Mouse (Mus musculus): ENCODE results near the gene Gpc6.

Gene Gpc6

DNA sequence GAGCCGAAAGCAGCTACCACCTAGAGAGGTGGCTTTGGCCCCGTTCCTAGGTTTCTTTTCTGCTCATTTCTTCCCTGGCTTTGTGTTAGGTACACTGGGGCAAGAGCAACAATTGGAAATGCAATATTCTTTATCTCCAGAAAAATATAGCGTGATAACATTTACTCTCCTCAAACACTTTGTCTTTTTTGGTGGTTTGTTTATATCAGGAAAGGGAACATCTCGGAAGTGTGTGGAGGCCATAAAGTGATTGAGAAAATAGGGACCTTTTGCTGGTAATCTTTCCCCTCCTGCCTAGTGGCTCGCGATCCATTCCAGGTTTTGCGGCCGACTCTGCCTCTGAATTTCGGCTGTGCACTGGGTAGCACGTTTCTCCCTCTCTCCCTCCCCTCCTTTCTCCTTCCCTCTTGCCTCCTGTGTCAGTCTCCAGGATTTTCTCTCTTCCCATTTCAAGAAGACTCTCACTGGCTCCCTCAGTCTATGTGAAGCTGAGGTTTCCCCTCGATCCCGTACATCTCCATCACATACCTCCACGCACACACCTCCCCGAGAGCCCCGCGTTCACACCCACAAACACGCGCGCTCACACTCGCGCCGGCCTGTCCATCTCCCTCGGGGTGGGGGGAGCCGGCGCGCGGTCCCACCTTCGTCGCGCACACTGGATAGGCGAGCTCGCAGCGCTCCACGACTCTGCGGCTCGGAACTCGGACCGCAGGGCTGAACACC lies at the start of gene Gpc6:
Gene Gpc6 (plus strand): TSS at position 440 of the 726 bp plus-strand sequence.
- DNase-seq, result peak; percentile 60

DNA sequence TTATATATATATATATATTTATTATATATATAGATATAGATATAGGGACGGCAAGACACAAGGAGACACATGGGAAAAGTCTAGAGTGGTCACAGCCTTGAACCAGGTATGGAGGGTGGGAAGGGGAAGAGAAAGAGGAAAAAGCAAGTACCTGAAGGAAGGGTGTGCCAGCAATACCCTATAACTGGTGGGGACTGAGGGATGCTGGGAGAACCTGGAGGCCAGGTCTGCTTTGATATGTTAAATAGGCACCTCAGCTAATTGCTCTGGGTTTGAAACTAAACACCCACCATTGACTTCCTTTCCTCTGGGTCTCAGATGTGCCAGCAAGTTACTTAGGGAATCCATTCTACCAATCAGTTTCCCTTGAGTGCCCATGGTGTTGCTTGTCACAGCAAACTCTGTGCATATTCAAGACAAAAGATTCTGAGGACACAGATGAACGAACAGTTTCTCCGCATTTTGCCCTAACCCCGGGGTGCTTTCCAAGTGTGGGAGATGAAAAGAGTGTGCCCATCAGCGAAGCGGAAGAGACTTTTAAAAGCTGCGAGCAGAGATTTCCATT lies 42.6 kb upstream of the Gpc6 start:
- no peak for DNase-seq

DNA sequence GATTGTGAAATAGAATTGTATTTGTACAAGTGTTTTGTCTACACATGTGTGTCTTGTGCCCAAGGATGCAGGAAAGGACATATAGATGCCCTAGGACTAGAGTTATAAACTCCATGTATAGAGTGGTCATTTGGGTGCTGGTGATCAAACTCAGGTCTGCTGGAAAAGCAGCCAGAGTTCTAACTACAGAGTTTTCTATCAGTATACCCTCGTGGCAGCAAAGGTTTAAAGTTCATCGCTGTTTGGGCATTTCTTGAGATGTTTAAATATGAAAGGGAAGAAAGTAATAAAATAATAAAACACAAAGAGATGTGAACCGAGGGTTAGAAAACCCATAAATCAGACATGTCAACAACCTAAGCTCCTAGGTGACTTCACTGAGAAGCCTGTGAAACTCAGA lies 30.8 kb upstream of the Gpc6 start:
- DNase-seq, result no peak

DNA sequence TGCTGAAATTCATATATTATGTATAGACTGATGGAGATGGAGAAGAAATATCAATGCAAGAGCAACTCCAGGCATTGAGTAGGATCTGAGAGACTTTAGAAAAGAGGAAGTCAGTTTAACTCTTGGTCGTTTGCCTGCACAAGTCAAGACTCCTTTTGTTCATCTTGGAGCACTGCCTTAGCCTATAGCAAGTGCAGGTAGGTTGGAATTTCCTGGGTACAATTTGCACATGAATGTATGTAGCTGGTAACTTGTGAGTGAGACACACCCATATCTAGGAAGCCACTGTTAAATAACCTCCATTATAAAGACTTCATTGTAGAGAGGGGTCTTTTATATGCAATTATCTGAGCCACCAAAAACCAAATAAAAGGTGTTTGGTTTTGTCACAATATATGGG lies 27.1 kb upstream of the Gpc6 start:
- DNase-seq, result no peak

DNA sequence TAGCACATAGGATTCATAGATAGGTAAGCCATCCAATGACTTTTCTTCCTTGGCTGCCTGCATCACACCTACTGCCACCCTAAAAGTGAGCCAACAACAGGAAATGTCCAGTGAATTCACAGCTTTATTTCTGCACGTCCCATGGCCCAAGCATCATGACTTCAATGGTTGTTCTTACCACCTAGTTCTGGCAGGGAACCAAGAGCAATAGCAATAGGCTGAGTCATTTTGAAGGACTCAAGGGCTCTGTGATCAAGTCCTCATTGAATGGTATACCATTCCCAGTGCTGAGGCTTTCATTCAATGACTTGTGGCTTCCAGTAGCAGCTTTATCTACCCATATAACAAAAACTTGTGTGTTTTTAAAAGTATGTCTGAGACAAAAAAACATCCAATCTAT lies 13.3 kb upstream of the Gpc6 start:
- no peak for DNase-seq

DNA sequence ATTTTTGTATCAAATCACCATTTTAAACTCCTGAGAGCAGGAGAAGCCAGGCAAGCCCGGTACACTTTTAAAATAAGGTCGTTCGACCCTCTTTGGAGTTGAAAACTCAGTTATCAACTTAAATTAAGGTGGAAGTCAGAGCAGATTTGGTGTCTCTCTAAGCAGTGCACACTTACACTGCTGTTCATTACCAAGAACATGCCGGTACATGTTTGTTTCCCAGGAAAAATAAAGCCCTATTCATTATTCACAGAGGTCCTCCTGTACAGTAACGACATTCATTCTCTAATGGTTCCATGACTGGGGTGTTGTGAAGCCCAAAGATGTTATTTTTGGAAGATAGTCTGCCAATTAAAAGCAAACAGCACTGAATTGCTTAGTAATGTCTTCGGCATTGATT lies 8.2 kb upstream of the Gpc6 start:
- DNase-seq, result no peak

DNA sequence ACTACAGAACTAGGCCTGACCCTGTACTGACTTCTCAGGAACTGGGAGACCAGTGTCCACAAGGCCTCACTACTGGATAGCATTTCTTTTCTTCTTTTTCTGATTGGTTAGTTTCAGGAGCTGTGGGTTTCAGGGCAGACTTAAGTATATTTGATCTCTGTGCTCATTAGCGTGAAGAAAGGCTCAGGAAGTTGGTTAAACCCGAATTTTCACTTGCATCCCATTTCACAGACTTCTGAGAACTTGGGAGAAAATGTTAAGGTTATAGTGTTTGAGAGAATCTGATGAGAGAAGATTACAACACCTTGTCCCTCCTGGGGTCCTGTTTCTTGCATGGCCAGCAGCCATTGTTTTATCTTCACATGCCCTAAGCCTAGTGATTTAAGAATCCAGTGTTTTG lies 849 bp upstream of the Gpc6 start:
- no peak for DNase-seq

DNA sequence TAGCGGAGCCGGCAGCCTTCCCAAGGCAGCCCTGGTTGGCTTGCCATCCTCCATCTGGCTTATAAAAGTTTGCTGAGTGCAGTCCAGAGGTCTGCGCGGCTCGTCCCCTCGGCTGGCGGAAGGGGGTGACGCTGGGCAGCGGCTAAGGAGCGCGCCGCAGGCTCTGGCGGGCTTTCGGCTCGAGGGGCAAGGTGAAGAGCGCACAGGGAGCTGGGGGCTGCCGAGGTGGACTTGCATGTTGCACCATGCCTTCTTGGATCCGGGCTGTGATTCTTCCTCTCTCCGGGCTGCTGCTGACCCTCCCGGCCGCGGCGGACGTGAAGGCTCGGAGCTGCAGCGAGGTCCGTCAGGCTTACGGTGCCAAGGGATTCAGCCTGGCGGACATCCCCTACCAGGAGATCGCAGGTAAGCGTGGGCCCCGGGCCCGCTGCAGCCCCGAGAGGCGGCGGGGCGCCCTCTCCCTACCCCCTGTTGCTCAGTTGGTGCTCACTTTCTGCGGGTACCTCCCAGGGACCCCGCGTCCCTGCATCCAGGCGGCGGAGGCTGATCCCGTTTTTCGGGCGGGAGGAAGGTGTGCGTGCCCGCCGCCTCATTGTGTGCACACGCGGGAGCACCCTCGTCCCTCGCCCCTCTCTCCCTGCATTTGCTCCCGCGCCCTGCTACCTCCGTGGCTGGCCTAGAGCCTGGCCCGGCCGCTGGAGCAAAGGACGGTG lies 732 bp downstream of the Gpc6 start:
- peak; percentile 6 for DNase-seq

DNA sequence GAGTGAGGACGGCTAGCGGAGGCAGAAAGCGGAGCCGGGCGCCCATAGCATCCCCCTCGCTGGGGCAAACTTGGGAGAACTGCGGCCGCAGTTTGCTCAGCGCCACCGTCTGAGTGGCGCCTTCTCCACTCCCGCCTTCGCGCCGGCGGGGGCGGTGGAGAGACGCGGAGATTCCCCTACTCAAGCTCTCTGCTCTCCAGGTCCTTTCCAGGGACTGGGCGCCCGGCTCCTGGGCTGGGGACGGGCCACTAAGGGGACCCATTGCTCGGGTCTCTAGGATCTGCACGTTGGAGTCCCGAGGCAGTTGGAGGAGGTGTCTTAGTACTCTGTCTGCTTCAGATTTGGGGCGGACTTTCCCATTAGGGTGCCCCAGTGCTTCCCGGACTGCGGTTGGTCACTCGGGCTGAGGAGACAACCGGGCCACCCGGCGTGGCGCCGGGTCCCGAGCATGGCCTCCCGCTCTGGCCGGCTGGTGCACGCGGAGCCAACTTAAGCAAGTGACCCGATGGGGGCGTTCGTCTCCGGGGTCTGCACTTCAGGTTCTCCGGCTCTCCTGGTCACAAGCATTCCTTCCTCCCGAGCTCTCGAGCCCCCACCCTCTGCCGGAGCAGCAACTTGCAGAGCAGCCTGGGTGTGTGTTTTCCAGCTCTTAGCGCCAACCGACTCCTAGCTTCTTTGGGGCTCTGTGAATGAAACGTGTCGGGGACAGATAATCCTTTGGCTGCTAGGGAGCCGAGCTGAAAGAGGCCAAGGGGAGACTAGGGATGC lies 1.5 kb downstream of the Gpc6 start:
- DNase-seq, result peak; percentile 6

DNA sequence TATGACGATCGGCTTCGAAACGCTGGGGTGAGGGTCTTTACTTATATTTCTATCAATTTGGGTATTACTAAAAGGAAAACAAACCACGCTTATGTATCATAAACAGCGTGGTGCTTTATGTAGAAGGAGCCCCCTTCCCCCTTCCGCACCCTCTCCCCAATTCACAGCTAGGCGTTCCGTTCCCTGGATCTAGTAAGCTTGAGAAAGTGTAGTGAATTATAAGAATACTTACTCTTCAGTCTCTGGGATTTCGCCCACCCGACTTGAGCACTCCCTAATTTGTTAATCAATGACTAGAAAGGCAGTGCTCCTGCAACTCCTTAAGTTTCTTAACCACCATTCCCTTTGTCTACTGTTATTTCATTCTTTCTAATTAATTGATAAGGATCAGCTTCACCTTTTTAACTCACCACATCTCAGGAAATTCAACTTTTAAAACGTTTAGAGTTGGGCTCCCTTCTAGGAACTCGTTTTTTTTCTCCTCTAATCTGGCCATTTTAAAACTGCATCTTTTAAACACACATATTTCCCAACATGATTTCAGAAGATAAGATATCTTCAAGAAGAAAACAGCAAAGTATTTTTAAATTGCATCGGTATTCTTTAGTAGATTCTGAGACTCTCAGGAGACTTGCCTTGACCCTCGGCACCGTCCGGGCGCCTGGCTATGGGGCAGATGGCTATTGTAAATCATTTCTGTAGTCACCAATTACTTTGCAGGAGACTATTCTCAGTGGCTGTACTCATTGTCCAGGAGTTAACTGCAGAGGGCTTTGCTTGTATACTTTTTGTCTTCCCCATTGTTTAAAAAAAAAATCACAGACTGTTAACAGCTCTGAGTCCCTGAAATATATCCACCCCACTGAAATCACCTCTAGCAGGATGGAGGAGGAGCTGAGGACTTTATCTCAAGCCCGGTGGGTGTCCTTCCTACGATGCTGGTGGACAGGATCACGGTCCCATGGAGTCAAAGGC lies 2.5 kb downstream of the Gpc6 start:
- DNase-seq, result no peak

DNA sequence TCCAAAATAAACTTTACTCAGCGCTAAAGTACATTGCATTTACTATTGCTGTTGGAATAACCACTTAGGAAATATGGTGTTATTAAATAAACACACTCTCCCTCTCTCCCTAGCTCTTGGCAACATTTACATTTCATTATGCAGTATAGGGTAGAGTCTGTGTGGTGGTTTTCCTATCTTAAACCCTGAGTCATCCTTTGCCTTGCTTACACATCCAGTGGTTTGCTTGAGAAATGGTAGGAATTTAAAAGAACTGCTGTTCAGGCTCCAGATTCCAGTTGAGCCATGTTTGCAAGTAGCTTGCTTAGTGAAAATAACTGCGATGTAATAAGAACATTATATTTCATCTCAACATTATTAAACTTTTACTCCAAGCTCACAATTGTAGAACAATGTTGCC lies 3.3 kb downstream of the Gpc6 start:
- DNase-seq, result no peak

DNA sequence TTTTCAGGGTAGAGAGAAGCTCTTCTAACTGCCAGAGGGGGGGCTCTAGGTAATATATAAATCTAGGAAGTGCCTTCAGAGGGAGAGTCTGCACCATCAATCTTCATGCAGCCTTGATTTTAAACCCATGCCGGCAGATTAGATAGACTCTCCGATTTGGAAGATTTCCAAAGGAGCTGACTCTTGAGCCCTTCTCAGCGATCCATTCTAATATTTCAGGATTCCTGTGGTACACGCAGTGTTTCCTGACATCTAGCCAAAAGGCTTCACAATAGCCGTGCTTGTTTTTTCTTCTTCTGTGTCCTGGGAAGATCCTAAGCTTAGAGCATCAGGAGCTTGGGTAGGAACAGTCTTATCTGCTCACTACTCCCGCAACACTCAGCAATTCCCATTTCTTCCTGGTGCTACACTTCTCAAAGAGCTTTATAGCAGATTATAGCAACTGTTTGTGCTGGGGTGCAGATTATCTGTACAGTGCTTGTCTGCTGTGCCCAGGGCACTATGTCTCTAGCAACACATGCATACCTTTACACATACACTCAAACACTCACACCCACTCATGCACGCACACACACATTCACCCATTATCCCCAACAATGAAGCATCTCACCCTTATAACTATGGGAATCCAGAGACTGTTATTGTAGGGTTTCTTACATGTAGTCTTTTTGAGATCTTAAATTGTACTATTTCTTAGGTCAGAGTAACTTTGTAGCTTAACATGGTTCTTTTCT lies 3.8 kb downstream of the Gpc6 start:
- no peak for DNase-seq

DNA sequence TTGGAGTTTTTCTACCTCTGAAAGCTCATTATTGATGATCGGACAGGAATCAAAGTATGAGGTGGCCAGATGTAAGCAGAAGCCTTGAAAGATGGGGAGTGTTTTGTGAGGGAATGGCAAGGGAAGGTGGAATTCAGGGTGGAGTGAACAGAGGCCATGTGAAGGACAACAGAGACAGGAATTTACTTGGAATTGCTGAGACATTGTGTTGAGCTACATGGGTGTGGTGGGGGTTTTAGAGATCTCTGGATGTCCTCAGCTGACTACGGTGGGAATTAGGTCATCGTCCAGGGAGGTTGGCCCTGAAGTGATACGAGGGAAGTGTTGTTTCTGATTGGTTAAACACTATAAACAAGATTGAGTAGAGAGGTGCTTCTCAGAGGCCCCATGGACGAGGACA lies 8.7 kb downstream of the Gpc6 start:
- no peak for DNase-seq

DNA sequence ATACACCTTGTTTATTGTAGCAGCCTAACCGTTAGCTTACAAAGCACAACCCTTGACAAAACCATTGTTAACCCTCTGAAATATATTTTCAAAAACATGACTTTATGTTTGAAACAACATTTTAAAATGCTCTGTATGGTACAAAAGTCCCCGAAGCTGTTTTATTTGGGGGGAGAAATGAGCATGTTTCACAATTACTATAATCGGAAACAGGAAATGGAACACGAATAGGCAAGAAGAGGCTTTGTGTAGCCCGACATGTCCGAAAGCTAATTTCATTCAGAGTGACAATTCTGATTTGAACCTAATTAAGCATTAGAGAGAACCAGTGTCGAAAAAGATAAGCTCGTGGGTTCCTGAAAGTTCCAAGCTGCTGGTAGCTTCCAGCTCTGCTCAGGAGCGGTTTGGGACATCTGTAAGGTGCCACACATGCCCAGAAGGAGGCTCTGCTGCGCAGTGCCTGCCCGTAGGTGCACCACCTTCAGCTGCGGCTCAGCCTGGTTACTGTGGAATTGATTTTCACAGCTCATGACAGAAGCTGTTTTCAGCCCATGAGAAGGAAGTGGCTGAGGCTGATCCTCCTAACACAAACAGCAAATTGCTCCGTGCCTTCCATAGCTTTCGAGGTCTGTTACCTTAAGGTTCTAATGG lies 12.9 kb downstream of the Gpc6 start:
- no peak for DNase-seq

DNA sequence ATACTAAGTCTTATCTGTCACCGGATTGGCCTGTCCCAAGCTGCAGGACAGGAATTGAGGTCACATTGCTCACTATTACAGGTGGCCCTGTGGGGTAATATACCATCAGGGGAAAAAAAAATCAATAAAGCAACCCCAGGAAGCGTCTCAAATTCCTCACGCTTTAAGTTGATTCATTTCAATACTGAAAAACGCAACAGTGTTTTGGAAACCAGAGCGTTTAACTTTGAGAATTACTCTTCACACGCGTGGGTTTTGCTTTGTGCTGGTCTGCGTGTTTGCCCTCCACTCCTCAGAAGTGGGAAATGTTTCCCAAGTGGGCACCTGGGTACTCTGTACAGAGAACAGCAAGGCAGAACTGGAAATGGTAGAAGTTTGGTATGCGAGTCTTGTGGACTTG lies 13.6 kb downstream of the Gpc6 start:
- no peak for DNase-seq

DNA sequence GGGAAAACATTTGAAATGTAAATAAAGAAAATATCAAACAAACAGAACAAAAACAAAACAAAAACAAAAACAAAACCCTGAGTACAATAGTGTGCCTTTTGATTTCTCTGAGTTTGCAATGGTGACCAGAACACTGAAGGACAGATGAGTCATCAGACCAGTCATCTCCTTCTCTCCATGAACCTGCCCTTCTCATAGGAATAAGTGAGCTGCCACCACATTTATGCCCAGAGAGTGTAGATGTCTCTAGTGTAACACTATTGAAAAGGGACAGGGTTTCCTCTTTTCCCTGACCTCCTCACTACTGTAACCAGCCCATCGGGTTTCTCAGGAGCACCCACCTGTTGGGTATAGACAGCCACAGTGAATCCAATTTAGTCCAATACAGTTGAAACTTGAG lies 14.4 kb downstream of the Gpc6 start:
- DNase-seq, result no peak

DNA sequence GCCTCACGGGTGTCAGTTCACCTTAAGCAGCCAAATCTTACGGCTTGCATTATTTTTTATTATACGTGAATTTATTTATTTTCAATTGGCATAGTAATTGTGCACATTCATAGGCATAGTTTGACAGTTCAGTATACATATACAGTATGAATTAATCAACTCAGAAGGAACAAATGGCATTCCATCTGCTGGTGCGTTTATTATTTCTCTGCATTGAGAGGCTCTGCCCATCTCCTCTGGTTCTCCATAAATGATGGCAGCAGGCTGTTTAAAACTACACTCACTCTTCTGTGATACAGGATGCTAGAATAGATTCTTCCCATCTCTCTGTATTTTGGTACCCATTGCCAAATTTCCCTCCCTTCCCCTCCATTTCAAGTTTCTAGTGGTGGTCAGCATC lies 16.7 kb downstream of the Gpc6 start:
- DNase-seq, result no peak

DNA sequence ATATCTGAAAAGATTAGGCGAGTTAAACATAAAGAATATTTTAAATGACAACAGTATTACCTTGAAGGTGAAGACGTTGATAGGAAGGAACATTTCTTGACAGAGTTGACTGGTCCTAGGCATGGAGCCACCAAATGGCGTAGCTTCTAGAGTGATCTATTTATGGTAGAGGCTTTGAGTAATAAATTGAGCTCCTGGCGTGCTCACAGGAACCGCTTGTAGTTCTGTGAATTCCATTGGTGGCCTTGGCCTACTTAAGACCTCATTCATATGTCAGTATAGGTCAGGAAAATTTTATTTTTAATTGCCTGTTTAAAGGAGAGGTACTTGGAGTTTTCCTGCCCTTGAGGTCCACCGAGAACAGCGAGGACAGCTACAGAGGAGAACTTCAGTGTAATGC lies 18.6 kb downstream of the Gpc6 start:
- no peak for DNase-seq

DNA sequence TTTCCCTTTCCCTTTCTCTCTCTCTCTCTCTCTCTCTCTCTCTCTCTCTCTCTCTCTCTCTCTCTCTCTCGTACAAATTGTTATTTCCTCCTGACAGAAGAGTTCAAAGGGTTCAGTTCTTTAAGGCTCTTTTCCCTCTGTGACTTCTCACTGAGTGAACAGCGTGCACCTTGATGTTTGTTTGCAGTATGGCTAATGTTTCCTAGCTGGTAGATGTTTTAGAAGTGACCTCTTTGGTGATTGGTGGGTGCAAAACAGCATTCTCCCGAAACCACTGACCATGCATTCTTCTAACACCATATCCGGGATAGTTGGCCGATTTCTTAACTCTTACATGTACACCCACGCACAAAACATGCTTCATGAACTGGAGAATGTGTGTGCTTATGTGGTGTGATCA lies 20.9 kb downstream of the Gpc6 start:
- DNase-seq, result no peak

DNA sequence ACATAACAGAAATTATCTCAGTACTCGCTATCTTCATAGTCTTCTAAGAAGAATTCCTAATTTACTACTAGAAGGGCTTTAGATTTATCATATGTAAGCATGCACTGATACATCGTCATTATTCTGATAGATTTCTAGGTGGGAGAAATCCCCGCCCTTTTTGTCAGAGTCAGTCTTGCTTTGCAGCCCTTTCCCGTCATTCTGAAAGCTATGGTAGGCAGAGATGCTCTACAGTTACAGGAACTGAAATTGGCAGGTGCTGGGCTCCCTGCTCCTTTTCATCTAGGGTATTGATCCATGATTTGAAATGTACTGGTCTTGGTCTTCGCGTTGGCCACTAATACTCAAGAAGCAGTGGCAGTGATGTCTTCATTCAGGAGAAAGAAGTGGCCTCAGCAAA lies 22.3 kb downstream of the Gpc6 start:
- DNase-seq, result no peak

DNA sequence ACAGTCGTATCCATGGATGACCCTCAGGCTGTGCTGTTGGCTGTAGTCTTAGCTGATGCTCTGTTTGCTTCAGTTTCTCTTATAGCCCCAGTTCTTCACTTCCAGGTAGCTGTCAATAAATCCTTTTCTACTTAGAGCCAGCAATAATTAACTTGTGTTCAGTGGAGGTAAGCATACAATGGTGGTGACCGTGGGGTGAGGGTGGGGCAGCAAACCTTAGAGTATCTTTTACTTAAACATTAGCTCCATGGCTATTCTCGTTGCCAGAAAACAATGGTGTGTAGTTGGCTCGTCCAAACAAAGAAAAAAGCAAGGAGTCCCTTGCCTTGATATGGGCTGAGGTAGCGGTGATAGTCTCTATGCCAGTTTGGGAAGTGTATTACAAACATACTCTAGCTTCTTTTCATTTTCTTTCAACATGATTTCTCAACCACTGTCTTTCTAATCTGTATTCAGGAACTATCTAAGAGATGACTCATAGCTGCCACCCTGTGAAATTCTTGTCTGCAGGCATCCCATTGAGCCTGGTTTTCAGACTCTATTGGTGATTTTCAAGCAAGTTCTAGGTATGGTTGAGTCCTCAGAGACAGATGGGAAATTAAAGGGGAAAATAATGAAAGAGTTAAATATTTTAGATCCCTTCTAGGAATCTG lies 22.9 kb downstream of the Gpc6 start:
- no peak for DNase-seq

Data from lung, postnatal 36 days (tissue).